Mouse (Mus musculus): ENCODE results near the gene Gpx4. TPM values are rescaled to one million over a fixed set of nuclear protein-coding genes. Genes with fewer than 3 reads are reported as not detected.
"Not testable (repeated sequence)": the region's sequence is repeated elsewhere in the genome, so short reads cannot be mapped to it uniquely, and the experiment has no call there.

Gene Gpx4
- total RNA-seq, 2 experiments from 2014 or later = 389 TPM

GRCm38 (mm10) chr10:80045364-80045763 lies 1.6 kb upstream of the Gpx4 start:
- intact Hi-C loops (cut with DNase I; ENCODE audit: low total_unique reads); DNase-seq: not testable (repeated sequence)

- intact Hi-C loops (cut with DNase I; ENCODE audit: low total_unique reads) = no loop called here
- no peak for DNase-seq
These were observed 1.2 kb upstream of the Gpx4 start for GRCm38 (mm10) chr10:80045766-80046165.

GRCm38 (mm10) chr10:80048396-80048795 lies 1.4 kb downstream of the Gpx4 start:
- intact Hi-C loops (cut with DNase I; ENCODE audit: low total_unique reads) = no loop called here
- DNase-seq = no peak

- DNase-seq = no peak
- intact Hi-C loops (cut with DNase I; ENCODE audit: low total_unique reads) = no loop called here
These were observed 1.9 kb downstream of the Gpx4 start for GRCm38 (mm10) chr10:80048834-80049233.

- intact Hi-C loops (cut with DNase I; ENCODE audit: low total_unique reads) = no loop called here
- DNase-seq = no peak
These were observed 3.3 kb downstream of the Gpx4 start for GRCm38 (mm10) chr10:80050244-80050643.

GRCm38 (mm10) chr10:80050885-80051617 lies 4.1 kb downstream of the Gpx4 start:
- DNase-seq = no peak
- intact Hi-C loops (cut with DNase I; ENCODE audit: low total_unique reads) = no loop called here

- peak; percentile 69 for DNase-seq
- intact Hi-C loops (cut with DNase I; ENCODE audit: low total_unique reads) = no loop called here
These were observed 4.8 kb downstream of the Gpx4 start for GRCm38 (mm10) chr10:80051618-80052373.

- intact Hi-C loops (cut with DNase I; ENCODE audit: low total_unique reads) = no loop called here
- DNase-seq = no peak
These were observed 5.4 kb downstream of the Gpx4 start for GRCm38 (mm10) chr10:80052374-80052764.

- intact Hi-C loops (cut with DNase I; ENCODE audit: low total_unique reads) = no loop called here
- DNase-seq = peak; percentile 100
These were observed 6.4 kb downstream of the Gpx4 start for GRCm38 (mm10) chr10:80053259-80053780.

- intact Hi-C loops (cut with DNase I; ENCODE audit: low total_unique reads) = no loop called here
- peak; percentile 75 for DNase-seq
These were observed 7.2 kb downstream of the Gpx4 start for GRCm38 (mm10) chr10:80053831-80054815.

GRCm38 (mm10) chr10:80054911-80055310 lies 7.9 kb downstream of the Gpx4 start:
- not testable (repeated sequence) for DNase-seq
- intact Hi-C loops (cut with DNase I; ENCODE audit: low total_unique reads) = loop anchor here (5.0 kb wide), 1 partner anchor 57 kb away; no protein-coding TSS in a partner anchor

GRCm38 (mm10) chr10:80055364-80055763 lies 8.4 kb downstream of the Gpx4 start:
- no peak for DNase-seq
- intact Hi-C loops (cut with DNase I; ENCODE audit: low total_unique reads) = loop anchor here (5.0 kb wide), 1 partner anchor 57 kb away; no protein-coding TSS in a partner anchor

- DNase-seq = no peak
- intact Hi-C loops (cut with DNase I; ENCODE audit: low total_unique reads) = loop anchor here (5.0 kb wide), 1 partner anchor 56 kb away; no protein-coding TSS in a partner anchor
These were observed 8.9 kb downstream of the Gpx4 start for GRCm38 (mm10) chr10:80055891-80056290.

- intact Hi-C loops (cut with DNase I; ENCODE audit: low total_unique reads) = loop anchor here (5.0 kb wide), 1 partner anchor 56 kb away; no protein-coding TSS in a partner anchor
These were observed 9.5 kb downstream of the Gpx4 start for GRCm38 (mm10) chr10:80056506-80056905.

GRCm38 (mm10) chr10:80056976-80057682 lies 10.2 kb downstream of the Gpx4 start:
- no peak for DNase-seq
- intact Hi-C loops (cut with DNase I; ENCODE audit: low total_unique reads) = loop anchor here (5.0 kb wide), 1 partner anchor 55 kb away; no protein-coding TSS in a partner anchor

More at GRCm38 (mm10) chr10:80056506-80056905, 9.5 kb downstream of the Gpx4 start:
- DNase-seq = no peak

GRCm38 (mm10) chr10:80057683-80058326 lies 10.8 kb downstream of the Gpx4 start:
- intact Hi-C loops (cut with DNase I; ENCODE audit: low total_unique reads) = loop anchor here (5.0 kb wide), 1 partner anchor 54 kb away; no protein-coding TSS in a partner anchor
- DNase-seq = no peak

- intact Hi-C loops (cut with DNase I; ENCODE audit: low total_unique reads) = loop anchor here (5.0 kb wide), 1 partner anchor 34 kb away; no protein-coding TSS in a partner anchor
- DNase-seq = no peak
These were observed 16.1 kb downstream of the Gpx4 start for GRCm38 (mm10) chr10:80063104-80063503.

Data from gastrocnemius, postnatal 14 days (tissue).